Mouse (Mus musculus): ENCODE results near the gene Med13. TPM values are rescaled to one million over a fixed set of nuclear protein-coding genes. Genes with fewer than 3 reads are reported as not detected.
"Not testable (repeated sequence)": the region's sequence is repeated elsewhere in the genome, so short reads cannot be mapped to it uniquely, and the experiment has no call there.

The Med13 gene
- polyA plus RNA-seq, 1 experiment from 2014 or later = 12.7 TPM

DNA sequence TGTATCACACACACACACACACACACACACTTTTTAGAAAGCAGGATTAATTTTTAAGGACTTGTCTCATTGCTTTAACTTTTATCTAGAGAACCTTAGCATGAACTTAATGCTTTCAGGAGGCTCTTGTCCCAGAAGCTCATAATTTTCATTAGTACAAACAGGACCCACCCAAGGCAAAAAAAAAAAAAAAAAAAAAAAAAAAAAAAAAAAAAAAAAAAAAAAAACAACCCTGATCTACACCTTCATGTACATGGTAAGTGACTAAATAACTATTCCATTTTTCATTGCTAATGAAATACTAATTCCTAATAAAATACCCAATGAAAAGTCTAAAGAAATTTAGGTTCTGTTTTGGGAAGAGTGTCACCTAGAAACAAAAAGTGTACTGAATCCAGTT is 8.5 kb downstream of the Med13 start:
- Histone ChIP-seq H3K4me2 (replicated peaks) (no peak overlapping the region), H3K9ac (no peak overlapping the region), H3K4me1 (peaks cover 16% of the 10 kb centered on the region), H3K9me3 (no peaks in the 10 kb centered on the region), H3K27me3 (no peaks in the 10 kb centered on the region), H3K27ac (no peak overlapping the region), H3K4me3 (no peak overlapping the region), H3K36me3 (peaks cover 22% of the 10 kb centered on the region)
- ATAC-seq (ENCODE audit: insufficient number of reproducible peaks, insufficient read depth, low FRiP score, low TSS enrichment) = no peak

DNA sequence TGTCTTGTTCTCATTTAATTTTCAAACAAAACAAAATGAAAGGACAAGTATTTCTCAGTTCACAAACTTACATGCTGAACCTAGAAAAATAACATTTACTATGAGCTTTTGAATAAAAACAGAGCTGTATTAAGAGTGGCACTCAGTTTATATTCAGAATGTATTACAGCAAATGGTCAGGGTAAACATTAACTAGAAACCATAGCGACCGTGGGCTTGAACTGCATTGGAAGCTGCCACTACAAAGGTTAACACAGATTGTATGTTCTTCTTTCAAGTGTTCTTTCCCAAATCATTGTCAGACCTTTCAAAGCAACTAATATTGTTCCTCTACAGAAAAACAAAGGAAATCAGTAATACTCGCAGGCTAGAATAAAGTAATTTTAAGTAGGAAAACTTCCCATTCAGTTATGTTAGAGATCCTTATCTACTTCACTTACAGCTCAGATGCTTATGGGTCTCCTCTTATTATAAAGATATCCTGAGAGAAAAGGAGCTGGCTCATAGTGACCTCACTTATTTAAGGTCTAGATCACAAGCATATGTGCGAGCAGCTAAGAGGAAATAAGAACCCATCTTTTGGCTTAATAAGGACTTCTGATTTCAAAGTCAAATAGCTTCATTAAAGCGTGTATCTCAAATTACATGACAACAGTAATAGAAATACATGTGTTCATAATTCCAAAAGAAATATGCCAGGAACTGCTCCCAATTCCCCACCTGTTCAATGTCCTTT is 9.8 kb downstream of the Med13 start:
- 59% methylated on average over 5 of the region's 5 CpGs for WGBS
- no peak overlapping the region for H3K4me3 ChIP-seq
- no peaks in the 10 kb centered on the region for H3K27me3 ChIP-seq
- H3K9me3 ChIP-seq = no peaks in the 10 kb centered on the region
- peaks cover 5% of the 10 kb centered on the region for H3K4me1 ChIP-seq
- no peak overlapping the region for H3K27ac ChIP-seq
- ATAC-seq (ENCODE audit: insufficient number of reproducible peaks, insufficient read depth, low FRiP score, low TSS enrichment) = no peak
- H3K9ac ChIP-seq = no peak overlapping the region
- no peak overlapping the region for H3K4me2 ChIP-seq (replicated peaks)
- peaks cover 17% of the 10 kb centered on the region; the same call in 1 of the 2 replicates for H3K36me3 ChIP-seq

DNA sequence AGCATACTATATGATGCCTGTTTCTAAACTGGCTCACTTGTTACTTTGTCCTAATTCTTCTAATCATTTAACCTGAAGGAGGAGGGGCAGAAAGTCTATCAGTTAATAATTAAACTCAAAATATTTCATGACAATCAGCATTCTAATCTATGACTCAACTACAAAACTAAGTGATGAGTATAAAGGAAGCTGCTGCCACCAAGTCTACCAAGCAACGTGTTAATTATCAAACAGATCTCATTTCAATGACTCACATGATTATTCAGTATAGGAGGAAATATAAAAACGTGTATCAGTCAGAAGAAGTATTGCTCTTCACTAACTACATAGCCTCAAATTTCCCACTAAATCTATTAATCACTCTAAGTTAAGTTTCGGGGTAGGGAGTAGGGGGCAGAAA is 10.9 kb downstream of the Med13 start:
- H3K9ac ChIP-seq = no peak overlapping the region
- 85% methylated on average over 3 of the region's 3 CpGs for WGBS
- H3K27ac ChIP-seq = no peak overlapping the region
- no peak overlapping the region for H3K4me2 ChIP-seq (replicated peaks)
- H3K27me3 ChIP-seq = no peaks in the 10 kb centered on the region
- peaks cover 22% of the 10 kb centered on the region for H3K36me3 ChIP-seq
- H3K4me1 ChIP-seq = peaks cover 3% of the 10 kb centered on the region; the same call in 1 of the 2 replicates
- H3K4me3 ChIP-seq = no peak overlapping the region
- no peaks in the 10 kb centered on the region for H3K9me3 ChIP-seq
- ATAC-seq (ENCODE audit: insufficient number of reproducible peaks, insufficient read depth, low FRiP score, low TSS enrichment) = no peak

GRCm38 (mm10) chr11:86344940-86345339 is 12.5 kb downstream of the Med13 start:
- not testable (repeated sequence) for H3K27ac ChIP-seq; H3K4me1 ChIP-seq; H3K9ac ChIP-seq; H3K4me3 ChIP-seq; H3K9me3 ChIP-seq; ATAC-seq (ENCODE audit: insufficient number of reproducible peaks, insufficient read depth, low FRiP score, low TSS enrichment); H3K4me2 ChIP-seq (replicated peaks); H3K27me3 ChIP-seq
- peaks cover 25% of the 10 kb centered on the region for H3K36me3 ChIP-seq
- WGBS = 93% methylated on average over 1 of the region's 1 CpGs

DNA sequence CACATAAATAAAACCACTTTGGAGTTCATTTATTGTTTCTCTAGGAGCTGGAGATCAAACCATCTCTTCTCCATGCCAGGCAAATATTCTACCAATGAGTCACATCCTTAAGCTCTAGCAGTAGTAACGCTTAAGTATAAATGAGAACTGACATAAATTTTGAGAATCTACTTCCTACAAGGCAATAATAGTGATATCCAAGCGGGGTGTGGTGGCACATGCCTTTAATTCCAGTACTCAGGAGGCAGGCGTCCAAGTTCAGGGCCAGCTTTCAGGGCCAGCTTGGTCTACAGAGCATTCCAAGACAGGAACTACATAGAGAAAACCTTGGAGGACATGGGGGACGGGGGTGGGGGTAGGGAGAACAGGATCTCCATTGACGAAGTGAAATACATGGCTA is 33.2 kb downstream of the Med13 start:
- Histone ChIP-seq H3K4me2 (replicated peaks) (no peak overlapping the region), H3K36me3 (peaks cover 27% of the 10 kb centered on the region), H3K9ac (no peak overlapping the region), H3K27me3 (no peaks in the 10 kb centered on the region), H3K4me3 (no peak overlapping the region), H3K4me1 (no peaks in the 10 kb centered on the region), H3K27ac (no peak overlapping the region), H3K9me3 (no peaks in the 10 kb centered on the region)
- 83% methylated on average over 5 of the region's 5 CpGs for WGBS
- no peak for ATAC-seq (ENCODE audit: insufficient number of reproducible peaks, insufficient read depth, low FRiP score, low TSS enrichment)

DNA sequence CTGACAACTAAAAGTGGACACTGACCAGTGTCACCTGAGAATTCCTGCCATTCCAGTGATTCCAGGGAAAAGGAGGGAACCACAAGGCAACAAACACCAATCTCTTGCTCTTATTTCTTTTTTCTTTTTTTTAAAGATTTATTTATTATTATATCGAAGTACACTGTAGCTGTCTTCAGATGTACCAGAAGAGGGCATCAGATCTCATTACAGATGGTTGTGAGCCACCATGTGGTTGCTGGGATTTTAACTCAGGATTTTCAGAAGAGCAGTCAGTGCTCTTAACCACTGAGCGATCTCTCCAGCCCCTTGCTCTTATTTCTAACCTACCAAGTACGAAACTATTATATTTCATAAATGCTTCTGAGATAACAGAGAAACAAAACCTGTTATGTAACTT is 42.4 kb downstream of the Med13 start:
- H3K9ac ChIP-seq; H3K4me2 ChIP-seq (replicated peaks); H3K27ac ChIP-seq; ATAC-seq (ENCODE audit: insufficient number of reproducible peaks, insufficient read depth, low FRiP score, low TSS enrichment); H3K9me3 ChIP-seq; H3K4me1 ChIP-seq; H3K27me3 ChIP-seq; H3K4me3 ChIP-seq: not testable (repeated sequence)
- H3K36me3 ChIP-seq = peaks cover 20% of the 10 kb centered on the region
- WGBS = 85% methylated on average over 3 of the region's 3 CpGs

- Histone ChIP-seq H3K27me3 (no peaks in the 10 kb centered on the region), H3K27ac (no peak overlapping the region), H3K4me1 (no peaks in the 10 kb centered on the region), H3K36me3 (peaks cover 11% of the 10 kb centered on the region), H3K9me3 (no peaks in the 10 kb centered on the region), H3K9ac (no peak overlapping the region), H3K4me2 (replicated peaks) (no peak overlapping the region), H3K4me3 (no peak overlapping the region)
- ATAC-seq (ENCODE audit: insufficient number of reproducible peaks, insufficient read depth, low FRiP score, low TSS enrichment) = no peak
- WGBS = 79% methylated on average over 6 of the region's 6 CpGs
Observed at GRCm38 (mm10) chr11:86310280-86310679, 47.1 kb downstream of the Med13 start.

DNA sequence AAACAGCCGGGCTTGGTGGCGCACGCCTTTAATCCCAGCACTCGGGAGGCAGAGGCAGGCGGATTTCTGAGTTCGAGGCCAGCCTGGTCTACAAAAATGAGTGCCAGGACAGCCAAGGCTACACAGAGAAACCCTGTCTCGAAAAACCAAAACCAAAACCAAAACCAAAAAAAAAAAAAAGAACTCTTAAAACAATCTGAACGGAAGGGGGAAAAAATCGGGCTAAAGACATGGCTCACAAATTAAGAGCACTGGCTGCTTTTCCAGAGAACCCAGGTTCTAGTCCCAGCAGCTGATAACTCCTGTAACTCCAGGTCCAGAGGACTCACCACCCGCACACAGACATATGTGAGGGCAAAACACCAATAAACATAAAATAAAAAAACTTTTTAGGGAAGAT is 65.2 kb downstream of the Med13 start:
- WGBS = 94% methylated on average over 10 of the region's 10 CpGs

GRCm38 (mm10) chr11:86291714-86292113 is 65.7 kb downstream of the Med13 start:
- Histone ChIP-seq H3K36me3 (peaks cover 23% of the 10 kb centered on the region), H3K9me3 (no peaks in the 10 kb centered on the region), H3K4me1 (no peaks in the 10 kb centered on the region), H3K27me3 (no peaks in the 10 kb centered on the region), H3K27ac (no peak overlapping the region), H3K4me2 (replicated peaks) (no peak overlapping the region), H3K9ac (no peak overlapping the region), H3K4me3 (no peak overlapping the region)
- ATAC-seq (ENCODE audit: insufficient number of reproducible peaks, insufficient read depth, low FRiP score, low TSS enrichment) = no peak
- 93% methylated on average over 6 of the region's 6 CpGs for WGBS

More for the DNA sequence above, 65.2 kb downstream of the Med13 start:
- not testable (repeated sequence) for H3K27ac ChIP-seq; H3K27me3 ChIP-seq; H3K9ac ChIP-seq; H3K4me3 ChIP-seq; H3K9me3 ChIP-seq; H3K4me1 ChIP-seq; ATAC-seq (ENCODE audit: insufficient number of reproducible peaks, insufficient read depth, low FRiP score, low TSS enrichment); H3K4me2 ChIP-seq (replicated peaks)
- H3K36me3 ChIP-seq = peaks cover 28% of the 10 kb centered on the region

DNA sequence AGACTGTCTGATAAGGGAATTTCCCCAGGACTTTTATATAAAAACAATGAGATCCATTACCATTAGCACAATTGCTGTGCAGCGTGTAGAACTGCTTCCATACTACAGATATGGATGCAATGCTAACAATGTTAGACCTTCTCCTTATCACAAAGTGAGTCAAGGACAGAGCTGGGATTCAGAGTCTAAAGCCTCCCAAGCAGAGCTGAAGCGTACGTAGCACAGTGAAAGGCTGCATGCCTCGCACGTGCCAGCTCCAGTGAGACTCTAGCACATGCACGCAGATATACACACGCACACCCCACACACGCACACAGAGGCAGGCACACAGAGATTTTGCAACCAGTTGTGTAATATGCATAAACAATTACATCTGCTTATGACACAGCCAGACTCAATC is 71.7 kb downstream of the Med13 start:
- no peak for ATAC-seq (ENCODE audit: insufficient number of reproducible peaks, insufficient read depth, low FRiP score, low TSS enrichment)
- no peak overlapping the region for H3K4me3 ChIP-seq
- no peaks in the 10 kb centered on the region for H3K27me3 ChIP-seq
- WGBS = 94% methylated on average over 8 of the region's 8 CpGs
- peaks cover 69% of the 10 kb centered on the region for H3K36me3 ChIP-seq
- no peak overlapping the region for H3K9ac ChIP-seq
- H3K4me2 ChIP-seq (replicated peaks) = no peak overlapping the region
- H3K9me3 ChIP-seq = no peaks in the 10 kb centered on the region
- H3K27ac ChIP-seq = no peak overlapping the region
- H3K4me1 ChIP-seq = no peaks in the 10 kb centered on the region

DNA sequence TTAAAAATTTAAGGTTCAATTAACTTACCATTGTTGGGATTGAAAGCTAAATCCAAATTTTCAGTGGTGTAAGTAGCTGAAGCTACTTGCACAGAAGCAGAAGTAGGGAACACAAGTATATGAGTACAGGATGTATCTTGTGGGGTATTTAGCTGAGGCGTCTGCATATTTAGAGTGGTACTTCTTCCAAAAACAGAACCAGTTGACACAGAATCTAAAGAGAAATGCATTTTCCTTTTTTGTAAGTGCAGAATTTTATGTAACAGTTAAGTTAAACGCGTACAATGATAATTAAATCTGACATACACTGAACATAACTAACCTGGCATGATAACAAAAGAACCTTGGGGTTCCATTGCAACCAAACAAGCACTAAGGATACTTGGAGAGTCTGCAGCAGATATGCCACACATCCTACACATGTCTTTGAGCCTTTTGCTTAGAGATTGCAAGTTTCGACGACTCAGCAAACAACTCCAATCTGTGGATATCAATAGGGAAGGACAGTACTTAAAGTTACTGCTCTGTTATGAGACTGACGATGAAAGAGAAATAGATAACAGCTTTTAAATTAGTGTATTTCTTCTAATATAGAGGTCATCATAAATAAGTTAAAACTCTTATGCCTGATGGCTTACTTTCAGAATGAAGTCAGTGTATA is 78.8 kb downstream of the Med13 start:
- ATAC-seq (ENCODE audit: insufficient number of reproducible peaks, insufficient read depth, low FRiP score, low TSS enrichment) = no peak
- Histone ChIP-seq H3K4me3 (no peak overlapping the region), H3K9me3 (no peaks in the 10 kb centered on the region), H3K36me3 (peaks cover 69% of the 10 kb centered on the region), H3K27me3 (no peaks in the 10 kb centered on the region), H3K4me2 (replicated peaks) (no peak overlapping the region), H3K27ac (no peak overlapping the region), H3K4me1 (no peaks in the 10 kb centered on the region), H3K9ac (no peak overlapping the region)
- WGBS = 95% methylated on average over 6 of the region's 6 CpGs

GRCm38 (mm10) chr11:86257460-86258076 is 99.8 kb downstream of the Med13 start, which contains the start of gene Ints2:
Gene Ints2, minus strand, starts transcription at chr11:86257575.
- Histone ChIP-seq H3K4me2 (replicated peaks) (peak within 1 kb of the TSS; percentile 58), H3K4me1 (peaks cover 11% of the 10 kb centered on the region), H3K9ac (peak within 1 kb of the TSS; percentile 76), H3K9me3 (no peaks in the 10 kb centered on the region), H3K27me3 (no peaks in the 10 kb centered on the region), H3K4me3 (peak within 1 kb of the TSS; percentile 66), H3K27ac (peak within 1 kb of the TSS; percentile 72; the same call in 1 of the 2 replicates), H3K36me3 (peaks cover 9% of the 10 kb centered on the region)
- ATAC-seq (ENCODE audit: insufficient number of reproducible peaks, insufficient read depth, low FRiP score, low TSS enrichment) = peak; percentile 86
- WGBS = 9% methylated on average over 32 of the region's 32 CpGs

All from embryonic facial prominence, embryonic 12.5 days (tissue).